Mouse (Mus musculus) liver, adult 2 months (tissue): Measurements from ENCODE around the gene Rapgef5.

Experiments
- CTCF ChIP-seq: fragments of 200-500 bp; IDR thresholded peaks from 2 replicates; pipeline ENCODE4 v1.5.1; 2011; ENCODE audit warnings: low read depth, low read length, control low read depth
- POLR2A ChIP-seq: fragments of 200-500 bp; IDR thresholded peaks from 2 replicates; pipeline ENCODE4 v1.6.1; 2011; ENCODE audit warnings: low read length, control low read depth; ENCODE audit not compliant: insufficient read depth; ENCODE audit errors: extremely low read depth

DNA sequence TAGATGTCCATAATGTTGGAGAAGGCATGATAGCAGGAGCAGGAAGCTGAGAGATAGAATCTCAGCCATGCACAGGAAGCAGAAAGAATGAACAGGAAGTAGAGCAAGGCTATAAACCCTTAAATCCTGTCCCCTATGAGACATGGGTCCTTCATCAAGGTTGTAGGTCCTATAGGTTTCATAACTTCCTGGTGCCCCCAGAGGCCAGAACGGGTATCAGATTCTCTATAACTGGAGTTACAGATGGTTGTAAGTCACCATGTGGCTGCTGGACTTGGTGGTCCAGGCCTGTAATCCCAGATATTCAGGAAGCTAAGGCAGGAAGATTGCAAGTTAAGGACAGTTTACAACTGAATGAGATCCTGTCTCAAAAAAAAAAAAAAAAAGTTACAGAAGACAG is 8.5 kb upstream of the Rapgef5 start:
- TF ChIP-seq CTCF (no peak), POLR2A (no peak)
